Comparison of ENCODE assay signal across 9 mouse cellular contexts in the genomic region with DNA sequence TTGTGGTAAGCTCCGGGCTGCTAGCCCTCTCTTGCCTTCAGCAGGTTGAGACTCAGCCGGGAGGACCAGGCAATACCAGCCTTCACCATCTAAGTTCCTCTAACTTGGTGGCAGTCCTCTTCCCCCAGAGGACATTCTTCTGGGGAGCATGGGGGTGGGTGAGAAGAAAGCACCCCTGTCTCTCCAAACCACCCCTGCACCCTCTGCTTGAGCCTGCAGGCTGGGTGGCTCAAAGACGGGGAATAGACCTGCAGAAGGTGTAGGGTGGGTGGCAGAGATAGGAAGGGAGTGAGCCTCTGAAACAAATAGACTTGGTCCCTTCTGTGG. TPM values are rescaled to one million over a fixed set of nuclear protein-coding genes. Genes with fewer than 3 reads are reported as not detected.
A peak's percentile ranks its signal among the peaks of the same experiment; 100 is the strongest.
DNase-seq lines count a peak whose midpoint lies in the region; ATAC-seq and TF ChIP-seq lines count a peak whose summit lies in the region.
"Had no signal": no experiment of that assay in that cellular context is flagged by ENCODE, and none has a peak within 500 bp of the region (broad histone marks: within the 10 kb centered on the region; RNA-seq: fewer than 3 reads in every experiment).

No protein-coding gene starts in this region.

- peak; percentile 71; the same call in 1 of the 2 replicates for ATAC-seq in kidney, embryonic 16.5 days (ENCODE audit: low FRiP score, low TSS enrichment)
- no peak for ATAC-seq in embryonic facial prominence, embryonic 12.5 days (ENCODE audit: insufficient number of reproducible peaks, insufficient read depth, low FRiP score, low TSS enrichment)
- no peak for ATAC-seq in hindbrain, postnatal 0 days
- no peak; the same call in 1 of the 2 replicates for ATAC-seq in neural tube, embryonic 12.5 days (ENCODE audit: low FRiP score, low read depth)

- peaks cover 22% of the 10 kb centered on the region for H3K27me3 ChIP-seq in kidney, embryonic 16.5 days (ENCODE audit: insufficient read depth, low read length)
- peaks cover 30% of the 10 kb centered on the region for H3K27me3 ChIP-seq in embryonic facial prominence, embryonic 12.5 days
- H3K27me3 ChIP-seq in hindbrain, postnatal 0 days (ENCODE audit: insufficient read depth, low read length): no peaks in the 10 kb centered on the region
- H3K27me3 ChIP-seq in neural tube, embryonic 12.5 days (replicated peaks): peaks cover 18% of the 10 kb centered on the region

- peak overlapping the region; percentile 55 for H3K4me3 ChIP-seq in kidney, embryonic 16.5 days (ENCODE audit: low read length)
- peak overlapping the region; percentile 71 for H3K4me3 ChIP-seq in embryonic facial prominence, embryonic 12.5 days
- H3K4me3 ChIP-seq in hindbrain, postnatal 0 days (ENCODE audit: low read length): peak overlapping the region; percentile 73
- H3K4me3 ChIP-seq in neural tube, embryonic 12.5 days: peak overlapping the region; percentile 72

- DNase-seq in kidney, adult 11 months: no peak
- no peak for DNase-seq in hindbrain, postnatal 0 days (ENCODE audit: low spot score)
- no peak for DNase-seq in adrenal gland, postnatal 14 days
- DNase-seq in cerebellum, adult 8-10 months: no peak
- DNase-seq in testis, postnatal 14 days (ENCODE audit: low spot score): no peak

- 26% methylated on average over 3 of the region's 3 CpGs for WGBS in kidney, embryonic 16.5 days
- WGBS in embryonic facial prominence, embryonic 12.5 days: 17% methylated on average over 3 of the region's 3 CpGs
- WGBS in hindbrain, postnatal 0 days: 20% methylated on average over 3 of the region's 3 CpGs
- 30% methylated on average over 3 of the region's 3 CpGs for WGBS in neural tube, embryonic 12.5 days

- peak overlapping the region; percentile 97 for H3K4me2 ChIP-seq in kidney, embryonic 16.5 days (replicated peaks; ENCODE audit: low read depth, low read length)
- H3K4me2 ChIP-seq in embryonic facial prominence, embryonic 12.5 days (replicated peaks): peak overlapping the region; percentile 99
- H3K4me2 ChIP-seq in hindbrain, postnatal 0 days (ENCODE audit: low read depth, low read length): peak overlapping the region; percentile 74
- peak overlapping the region; percentile 98 for H3K4me2 ChIP-seq in neural tube, embryonic 12.5 days (replicated peaks)

- H3K27ac ChIP-seq in kidney, embryonic 16.5 days (ENCODE audit: low read length): no peak overlapping the region
- no peak overlapping the region for H3K27ac ChIP-seq in embryonic facial prominence, embryonic 12.5 days
- H3K27ac ChIP-seq in hindbrain, postnatal 0 days: peak overlapping the region; percentile 92
- H3K27ac ChIP-seq in neural tube, embryonic 12.5 days: no peak overlapping the region

- H3K36me3 ChIP-seq in kidney, embryonic 16.5 days (ENCODE audit: insufficient read depth, low read length): no peaks in the 10 kb centered on the region
- H3K36me3 ChIP-seq in embryonic facial prominence, embryonic 12.5 days: no peaks in the 10 kb centered on the region
- no peaks in the 10 kb centered on the region for H3K36me3 ChIP-seq in hindbrain, postnatal 0 days (ENCODE audit: insufficient read depth, low read length)
- no peaks in the 10 kb centered on the region for H3K36me3 ChIP-seq in neural tube, embryonic 12.5 days

- no peak for TF ChIP-seq CTCF in hindbrain, postnatal 0 days (IDR thresholded peaks at IDR 0.05; ENCODE audit: low read depth)

- peaks cover 5% of the 10 kb centered on the region for H3K4me1 ChIP-seq in kidney, embryonic 16.5 days (ENCODE audit: insufficient read depth, low read length)
- no peaks in the 10 kb centered on the region for H3K4me1 ChIP-seq in embryonic facial prominence, embryonic 12.5 days
- no peaks in the 10 kb centered on the region for H3K4me1 ChIP-seq in hindbrain, postnatal 0 days (ENCODE audit: insufficient read depth, low read length)
- no peaks in the 10 kb centered on the region; the same call in 1 of the 2 replicates for H3K4me1 ChIP-seq in neural tube, embryonic 12.5 days

- no peak overlapping the region; the same call in 1 of the 2 replicates for H3K9ac ChIP-seq in kidney, embryonic 16.5 days (replicated peaks; ENCODE audit: low read length)
- H3K9ac ChIP-seq in embryonic facial prominence, embryonic 12.5 days: peak overlapping the region; percentile 56; the same call in 1 of the 2 replicates
- H3K9ac ChIP-seq in hindbrain, postnatal 0 days (replicated peaks; ENCODE audit: low read length): peak overlapping the region; percentile 85
- H3K9ac ChIP-seq in neural tube, embryonic 12.5 days: peak overlapping the region; percentile 73; the same call in 1 of the 2 replicates

- no peaks in the 10 kb centered on the region for H3K9me3 ChIP-seq in kidney, embryonic 16.5 days (ENCODE audit: low read length)
- H3K9me3 ChIP-seq in embryonic facial prominence, embryonic 12.5 days: no peaks in the 10 kb centered on the region
- no peaks in the 10 kb centered on the region for H3K9me3 ChIP-seq in hindbrain, postnatal 0 days (ENCODE audit: low read length)
- H3K9me3 ChIP-seq in neural tube, embryonic 12.5 days: no peaks in the 10 kb centered on the region

RNA-seq across cellular contexts. Expression of gene Plppr5, which starts 1.3 kb away (rescaled TPM):
- 0.20 and 0.42 TPM in 2 replicates for polyA plus RNA-seq in kidney, embryonic 16.5 days (2015; fragmentation: Nextera tagmentation; extraction: Ambion mirVana)
- 0.33 and 0.37 TPM in 2 replicates for polyA plus RNA-seq in embryonic facial prominence, embryonic 12.5 days (2016; fragmentation: Nextera tagmentation; extraction: Ambion mirVana)
- 20.3 and 20.6 TPM in 2 replicates for total RNA-seq in hindbrain, postnatal 0 days (2014; rRNA removed)
- 11.7 and 11.8 TPM in 2 replicates for polyA plus RNA-seq in hindbrain, postnatal 0 days (2015; fragmentation: Nextera tagmentation; extraction: Ambion mirVana)
- 0.92 and 1.1 TPM in 2 replicates for polyA plus RNA-seq in neural tube, embryonic 12.5 days (2016; fragmentation: Nextera tagmentation; extraction: Ambion mirVana)
- total RNA-seq in adrenal gland, postnatal 14 days (2021): 0.41 and 0.86 TPM in 2 replicates
- polyA plus RNA-seq: Patski had no signal
